Mouse (Mus musculus) ES-E14 (cell line): Measurements from ENCODE around the gene Slc7a3. TPM values are rescaled to one million over a fixed set of nuclear protein-coding genes. Genes with fewer than 3 reads are reported as not detected.

Experiments
- DNase-seq: peaks from one replicate; pipeline ENCODE4 v3.0.0-alpha.2; 2013; ENCODE audit warnings: low read depth, low spot score
- H3K27ac ChIP-seq: 2 replicates; pipeline ENCODE4 v1.5.1; 2012; ENCODE audit warnings: low read depth, mild to moderate bottlenecking, low read length, moderate library complexity, mixed read lengths; ENCODE audit not compliant: poor library complexity, insufficient read depth, severe bottlenecking
- H3K36me3 ChIP-seq: 2 replicates; pipeline ENCODE4 v1.6.1; 2012; ENCODE audit warnings: mild to moderate bottlenecking, low read length, moderate library complexity, mixed read lengths; ENCODE audit not compliant: control insufficient read depth, poor library complexity, insufficient read depth, severe bottlenecking
- H3K4me1 ChIP-seq, 2 experiments: fragments of 150-350 bp in 1 of 2; sonication (generic) in 1 of 2; 2 replicates each; pipeline ENCODE4 v1.6.1; 2012; ENCODE audit warnings: low read length in 2 of 2, mild to moderate bottlenecking in 1 of 2, mixed read lengths in 1 of 2; ENCODE audit not compliant: control insufficient read depth in 2 of 2, insufficient read depth in 2 of 2, poor library complexity in 1 of 2
- H3K4me3 ChIP-seq, 2 experiments: fragments of 150-350 bp in 1 of 2; sonication (generic) in 1 of 2; 2 replicates each; pipeline ENCODE4 v1.5.1; 2012; ENCODE audit warnings: low read length in 2 of 2, low read depth in 1 of 2, mild to moderate bottlenecking in 1 of 2, mixed read lengths in 1 of 2; ENCODE audit not compliant: insufficient read depth in 1 of 2, poor library complexity in 1 of 2, severe bottlenecking in 1 of 2
- H3K9ac ChIP-seq: 2 replicates; pipeline ENCODE4 v1.6.1; 2012; ENCODE audit warnings: low read depth, mild to moderate bottlenecking, low read length, mixed read lengths; ENCODE audit not compliant: poor library complexity, insufficient read depth, severe bottlenecking
- H3K9me3 ChIP-seq: fragments of 150-350 bp; sonication (generic); 2 replicates; pipeline ENCODE4 v1.6.1; 2012; ENCODE audit warnings: low read depth, mild to moderate bottlenecking, low read length; ENCODE audit not compliant: control insufficient read depth, insufficient read depth
- CHD2 ChIP-seq: IDR thresholded peaks from 2 replicates; pipeline ENCODE4 v1.6.1; 2014; ENCODE audit warnings: mild to moderate bottlenecking, low read depth, low read length, inconsistent platforms
- HCFC1 ChIP-seq: IDR thresholded peaks from 2 replicates; pipeline ENCODE4 v1.6.1; 2012; ENCODE audit warnings: low read length, inconsistent platforms, borderline replicate concordance; ENCODE audit not compliant: insufficient read depth
- MAFK ChIP-seq: IDR thresholded peaks from 2 replicates; pipeline ENCODE4 v1.6.1; 2014; ENCODE audit warnings: mild to moderate bottlenecking, low read depth, low read length, inconsistent platforms; ENCODE audit not compliant: insufficient read depth
- ZC3H11A ChIP-seq: IDR thresholded peaks from 2 replicates; pipeline ENCODE4 v1.6.1; 2012; ENCODE audit warnings: low read depth, mild to moderate bottlenecking, inconsistent platforms, low read length, borderline replicate concordance
- ZNF384 ChIP-seq: IDR thresholded peaks from 2 replicates; pipeline ENCODE4 v1.6.1; 2012; ENCODE audit warnings: low read depth, low read length, inconsistent platforms
- in situ Hi-C, 2 experiments: fragments of 600-800 bp; cut with MboI; formaldehyde crosslinking; loops; one replicate each; pipeline ENCODE4 v1.15.1; 2025; ENCODE audit warnings: low sequenced_read_pairs in 2 of 2, inconsistent platforms in 1 of 2; ENCODE audit not compliant: unreplicated experiment in 2 of 2
- total RNA-seq: library from RNA; depleted of rRNA; stranded (reverse); fragments of 300-350 nt; gene quantifications from 2 replicates; pipeline ENCODE4 v1.2.3, GENCODE M21; 2012; rRNA removed

The Slc7a3 gene
- 296 and 570 TPM in 2 replicates for total RNA-seq

GRCm38 (mm10) chrX:101085920-101086319, at the start of gene Slc7a3:
Slc7a3 (minus strand) TSS chrX:101086020.
- Histone ChIP-seq H3K9ac (peak within 1 kb of the TSS; percentile 92), H3K27ac (peak within 1 kb of the TSS; percentile 99), H3K4me1 (peaks cover 0 to 7% of the 10 kb centered on the region in 2 experiments; a peak in 2 of 4 replicates), H3K36me3 (peaks cover 26% of the 10 kb centered on the region), H3K9me3 (no peaks in the 10 kb centered on the region), H3K4me3 (peak within 1 kb of the TSS; percentile 74)
- TF ChIP-seq CHD2 = no peak
- TF ChIP-seq MAFK = no peak
- no peak for TF ChIP-seq ZNF384
- no peak for TF ChIP-seq HCFC1
- TF ChIP-seq ZC3H11A = no peak
- in situ Hi-C loops = loop anchor here in 1 of 2 experiments (25.0 kb wide), 1 partner anchor 426 kb away; no protein-coding TSS in a partner anchor
- no peak for DNase-seq

GRCm38 (mm10) chrX:101131992-101132791, 46.4 kb upstream of the Slc7a3 start:
- Histone ChIP-seq H3K4me1 (no peaks in the 10 kb centered on the region), H3K9me3 (no peaks in the 10 kb centered on the region), H3K27ac (no peak overlapping the region), H3K9ac (no peak overlapping the region), H3K4me3 (no peak overlapping the region), H3K36me3 (no peaks in the 10 kb centered on the region)
- TF ChIP-seq CHD2 (no peak), MAFK (no peak), ZC3H11A (peak; percentile 36; the same call in 1 of the 2 replicates), ZNF384 (peak; percentile 65; the same call in 1 of the 2 replicates), HCFC1 (no peak)
- in situ Hi-C loops = loop anchor here (10.0 to 25.0 kb wide), 2 partner anchors 203 to 205 kb away; no protein-coding TSS in a partner anchor
- peak; percentile 24 for DNase-seq

GRCm38 (mm10) chrX:101131001-101131400, 45.2 kb upstream of the Slc7a3 start:
- H3K4me3 ChIP-seq = no peak overlapping the region
- DNase-seq = peak; percentile 40
- no peak overlapping the region for H3K9ac ChIP-seq
- H3K9me3 ChIP-seq = no peaks in the 10 kb centered on the region
- H3K27ac ChIP-seq = no peak overlapping the region
- no peaks in the 10 kb centered on the region for H3K36me3 ChIP-seq
- H3K4me1 ChIP-seq = no peaks in the 10 kb centered on the region
- TF ChIP-seq HCFC1 = no peak
- TF ChIP-seq ZC3H11A = no peak
- no peak for TF ChIP-seq ZNF384
- TF ChIP-seq CHD2 = no peak
- no peak for TF ChIP-seq MAFK
- in situ Hi-C loops = loop anchor here (10.0 to 25.0 kb wide), 2 partner anchors 204 to 206 kb away; no protein-coding TSS in a partner anchor

GRCm38 (mm10) chrX:101128559-101128958, 42.7 kb upstream of the Slc7a3 start:
- Histone ChIP-seq H3K27ac (no peak overlapping the region), H3K4me3 (no peak overlapping the region), H3K36me3 (no peaks in the 10 kb centered on the region), H3K4me1 (no peaks in the 10 kb centered on the region), H3K9me3 (no peaks in the 10 kb centered on the region), H3K9ac (no peak overlapping the region)
- DNase-seq = no peak
- TF ChIP-seq ZC3H11A = no peak
- no peak for TF ChIP-seq CHD2
- no peak for TF ChIP-seq HCFC1
- in situ Hi-C loops = loop anchor here in 1 of 2 experiments (25.0 kb wide), 1 partner anchor 209 kb away; no protein-coding TSS in a partner anchor
